Mouse (Mus musculus): Measurements from ENCODE around the gene Pla2g2f. TPM values are rescaled to one million over a fixed set of nuclear protein-coding genes. Genes with fewer than 3 reads are reported as not detected.

The Pla2g2f gene
- total and polyA plus RNA-seq, 3 experiments: not detected

- Histone ChIP-seq H3K27me3 (replicated peaks) (peaks cover 98% of the 10 kb centered on the region), H3K9ac (ENCODE audit: insufficient read depth, low read depth) (no peak overlapping the region), H3K9me3 (replicated peaks; ENCODE audit: low read length) (no peaks in the 10 kb centered on the region), H3K4me3 (replicated peaks in 1 of 3; ENCODE audit: low read depth in 2 of 3, low read length in 2 of 3, poor library complexity in 1 of 3) (no peak overlapping the region), H3K4me2 (ENCODE audit: insufficient read depth, low read depth, poor library complexity, severe bottlenecking) (0 out of 2 replicates have a peak overlapping the region, but pooled peaks have one; percentile 2), H3K36me3 (replicated peaks in 1 of 2; ENCODE audit: control insufficient read depth in 1 of 2, insufficient read depth in 1 of 2, low read length in 1 of 2) (no peaks in the 10 kb centered on the region), H3K27ac (ENCODE audit: insufficient read depth, low read depth) (no peak overlapping the region), H3K4me1 (ENCODE audit: control insufficient read depth in 1 of 2, insufficient read depth in 2 of 2) (peaks cover 0 to 3% of the 10 kb centered on the region in 2 experiments; a peak in 2 of 4 replicates), H3K79me2 (replicated peaks; ENCODE audit: control insufficient read depth, extremely low read depth, insufficient read depth, poor library complexity, severe bottlenecking) (no peaks in the 10 kb centered on the region)
- no peak for DNase-seq (ENCODE audit: extremely low read depth)
- in situ Hi-C loops (cut with MboI; ENCODE audit: low pct_ligation_motif_present, low pct_unique_long_range_greater_than_20kb, low sequenced_read_pairs) (no loop called here), dilution Hi-C loops (cut with MboI; ENCODE audit: extremely low pct_ligation_motif_present, extremely low pct_unique_long_range_greater_than_20kb, low sequenced_read_pairs) (no loop called here)
- TF ChIP-seq SMC3 (IDR thresholded peaks at IDR 0.05; ENCODE audit: low read depth, low read length): no peak
- no peak for TF ChIP-seq POLR2AphosphoS2 (IDR thresholded peaks at IDR 0.05; ENCODE audit: low read depth, low read length)
- TF ChIP-seq UBTF (IDR thresholded peaks at IDR 0.05; ENCODE audit: low read depth, low read length): no peak
- TF ChIP-seq MXI1 (IDR thresholded peaks at IDR 0.05; ENCODE audit: low read depth, low read length): 0 out of 2 replicates have a peak, but pooled peaks have one; percentile 21
- TF ChIP-seq CTCF (conservative IDR thresholded peaks at IDR 0.05 in 1 of 2, IDR thresholded peaks at IDR 0.05 in 1 of 2; ENCODE audit: low read depth in 2 of 2, low read length in 2 of 2): no peak
Measured at GRCm38 (mm10) chr4:138725127-138725461, 32.3 kb downstream of the Pla2g2f start.

GRCm38 (mm10) chr4:138724354-138725126 lies 32.9 kb downstream of the Pla2g2f start, which contains the start of gene Pla2g2c:
Pla2g2c (plus strand) TSS chr4:138724792.
- Histone ChIP-seq H3K27me3 (replicated peaks) (peaks cover 98% of the 10 kb centered on the region), H3K9me3 (replicated peaks; ENCODE audit: low read length) (no peaks in the 10 kb centered on the region), H3K79me2 (replicated peaks; ENCODE audit: control insufficient read depth, extremely low read depth, insufficient read depth, poor library complexity, severe bottlenecking) (no peaks in the 10 kb centered on the region), H3K4me2 (ENCODE audit: insufficient read depth, low read depth, poor library complexity, severe bottlenecking) (0 out of 2 replicates have a peak within 1 kb of the TSS, but pooled peaks have one; percentile 2), H3K36me3 (replicated peaks in 1 of 2; ENCODE audit: control insufficient read depth in 1 of 2, insufficient read depth in 1 of 2, low read length in 1 of 2) (no peaks in the 10 kb centered on the region), H3K9ac (ENCODE audit: insufficient read depth, low read depth) (no peak within 1 kb of the TSS), H3K4me3 (replicated peaks in 1 of 3; ENCODE audit: low read depth in 2 of 3, low read length in 2 of 3, poor library complexity in 1 of 3) (no peak within 1 kb of the TSS), H3K27ac (ENCODE audit: insufficient read depth, low read depth) (no peak within 1 kb of the TSS), H3K4me1 (ENCODE audit: control insufficient read depth in 1 of 2, insufficient read depth in 2 of 2) (peaks cover 0 to 3% of the 10 kb centered on the region in 2 experiments; a peak in 2 of 4 replicates)
- TF ChIP-seq ZC3H11A (IDR thresholded peaks at IDR 0.05; ENCODE audit: low read depth, low read length) (no peak), MAFK (IDR thresholded peaks at IDR 0.05; ENCODE audit: insufficient replicate concordance, low read length) (peak; percentile 45; the same call in 1 of the 2 replicates)
- DNase-seq (ENCODE audit: extremely low read depth): no peak
- in situ Hi-C loops (cut with MboI; ENCODE audit: low pct_ligation_motif_present, low pct_unique_long_range_greater_than_20kb, low sequenced_read_pairs): no loop called here
- dilution Hi-C loops (cut with MboI; ENCODE audit: extremely low pct_ligation_motif_present, extremely low pct_unique_long_range_greater_than_20kb, low sequenced_read_pairs): no loop called here

GRCm38 (mm10) chr4:138723493-138724281 lies 33.7 kb downstream of the Pla2g2f start:
- Histone ChIP-seq H3K9ac (ENCODE audit: insufficient read depth, low read depth) (no peak overlapping the region), H3K27me3 (replicated peaks) (peaks cover 98% of the 10 kb centered on the region), H3K27ac (ENCODE audit: insufficient read depth, low read depth) (no peak overlapping the region), H3K4me2 (ENCODE audit: insufficient read depth, low read depth, poor library complexity, severe bottlenecking) (no peak overlapping the region), H3K9me3 (replicated peaks; ENCODE audit: low read length) (no peaks in the 10 kb centered on the region), H3K36me3 (replicated peaks in 1 of 2; ENCODE audit: control insufficient read depth in 1 of 2, insufficient read depth in 1 of 2, low read length in 1 of 2) (no peaks in the 10 kb centered on the region), H3K4me1 (ENCODE audit: control insufficient read depth in 1 of 2, insufficient read depth in 2 of 2) (peaks cover 0 to 3% of the 10 kb centered on the region in 2 experiments; a peak in 2 of 4 replicates), H3K4me3 (replicated peaks in 1 of 3; ENCODE audit: low read depth in 2 of 3, low read length in 2 of 3, poor library complexity in 1 of 3) (no peak overlapping the region), H3K79me2 (replicated peaks; ENCODE audit: control insufficient read depth, extremely low read depth, insufficient read depth, poor library complexity, severe bottlenecking) (no peaks in the 10 kb centered on the region)
- TF ChIP-seq CHD2 (IDR thresholded peaks at IDR 0.05; ENCODE audit: low read length) (no peak), MXI1 (IDR thresholded peaks at IDR 0.05; ENCODE audit: low read depth, low read length) (no peak), E2F4 (IDR thresholded peaks at IDR 0.05; ENCODE audit: insufficient replicate concordance, low read depth, low read length) (no peak), TBP (conservative IDR thresholded peaks at IDR 0.05; ENCODE audit: low read depth, low read length) (no peak), SIN3A (IDR thresholded peaks at IDR 0.05; ENCODE audit: low read length) (no peak), TCF12 (IDR thresholded peaks at IDR 0.05; ENCODE audit: low read depth, low read length) (no peak), POLR2AphosphoS2 (IDR thresholded peaks at IDR 0.05; ENCODE audit: low read depth, low read length) (no peak), GABPA (IDR thresholded peaks at IDR 0.05; ENCODE audit: insufficient replicate concordance, low read depth, low read length) (no peak), HCFC1 (IDR thresholded peaks at IDR 0.05; ENCODE audit: low read depth, low read length) (no peak), EP300 (IDR thresholded peaks at IDR 0.05; ENCODE audit: low read length) (no peak), ZC3H11A (IDR thresholded peaks at IDR 0.05; ENCODE audit: low read depth, low read length) (no peak), JUN (IDR thresholded peaks at IDR 0.05; ENCODE audit: insufficient read depth, low read depth, low read length) (no peak)
- in situ Hi-C loops (cut with MboI; ENCODE audit: low pct_ligation_motif_present, low pct_unique_long_range_greater_than_20kb, low sequenced_read_pairs): no loop called here
- no peak for DNase-seq (ENCODE audit: extremely low read depth)
- dilution Hi-C loops (cut with MboI; ENCODE audit: extremely low pct_ligation_motif_present, extremely low pct_unique_long_range_greater_than_20kb, low sequenced_read_pairs): no loop called here
